Mouse (Mus musculus): ENCODE data around the gene Nprl2. TPM values are rescaled to one million over a fixed set of nuclear protein-coding genes. Genes with fewer than 3 reads are reported as not detected.
A peak's percentile ranks its signal among the peaks of the same experiment; 100 is the strongest.

The Nprl2 gene
- polyA plus RNA-seq, 1 experiment from 2014 or later, result 74.9 TPM

- WGBS, result 78% methylated on average over 14 of the region's 14 CpGs
Observed at GRCm38 (mm10) chr9:107510384-107511100, 31.5 kb upstream of the Nprl2 start.

GRCm38 (mm10) chr9:107511436-107511835, 30.6 kb upstream of the Nprl2 start:
- Histone ChIP-seq H3K4me3 (ENCODE audit: low read depth, low read length) (no peak overlapping the region), H3K9ac (replicated peaks; ENCODE audit: low read depth, low read length) (no peak overlapping the region), H3K9me3 (ENCODE audit: control insufficient read depth, low read length) (no peaks in the 10 kb centered on the region), H3K27me3 (ENCODE audit: control insufficient read depth, insufficient read depth, low read length) (no peaks in the 10 kb centered on the region), H3K4me2 (ENCODE audit: low read depth, low read length) (no peak overlapping the region), H3K4me1 (ENCODE audit: control insufficient read depth, insufficient read depth, low read length) (peaks cover 56% of the 10 kb centered on the region), H3K36me3 (ENCODE audit: control insufficient read depth, insufficient read depth, low read length) (0 out of 2 replicates have a peak, but pooled peaks cover 3% of the 10 kb centered on the region), H3K27ac (ENCODE audit: low read depth, low read length) (peak overlapping the region; percentile 71)
- no peak for ATAC-seq (ENCODE audit: low read depth)
- WGBS, result 31% methylated on average over 8 of the region's 8 CpGs

More at GRCm38 (mm10) chr9:107510384-107511100, 31.5 kb upstream of the Nprl2 start:
- H3K4me2 ChIP-seq (ENCODE audit: low read depth, low read length), result no peak overlapping the region
- no peaks in the 10 kb centered on the region for H3K9me3 ChIP-seq (ENCODE audit: control insufficient read depth, low read length)
- H3K9ac ChIP-seq (replicated peaks; ENCODE audit: low read depth, low read length), result no peak overlapping the region
- H3K36me3 ChIP-seq (ENCODE audit: control insufficient read depth, insufficient read depth, low read length), result 0 out of 2 replicates have a peak, but pooled peaks cover 3% of the 10 kb centered on the region
- peak overlapping the region; percentile 71 for H3K27ac ChIP-seq (ENCODE audit: low read depth, low read length)
- peaks cover 65% of the 10 kb centered on the region for H3K4me1 ChIP-seq (ENCODE audit: control insufficient read depth, insufficient read depth, low read length)
- ATAC-seq (ENCODE audit: low read depth), result no peak
- H3K4me3 ChIP-seq (ENCODE audit: low read depth, low read length), result no peak overlapping the region
- H3K27me3 ChIP-seq (ENCODE audit: control insufficient read depth, insufficient read depth, low read length), result no peaks in the 10 kb centered on the region

- 49% methylated on average over 16 of the region's 16 CpGs for WGBS
- H3K9me3 ChIP-seq (ENCODE audit: control insufficient read depth, low read length), result no peaks in the 10 kb centered on the region
- no peak overlapping the region for H3K4me3 ChIP-seq (ENCODE audit: low read depth, low read length)
- no peak overlapping the region for H3K9ac ChIP-seq (replicated peaks; ENCODE audit: low read depth, low read length)
- no peaks in the 10 kb centered on the region for H3K27me3 ChIP-seq (ENCODE audit: control insufficient read depth, insufficient read depth, low read length)
- no peak overlapping the region for H3K4me2 ChIP-seq (ENCODE audit: low read depth, low read length)
- no peak for ATAC-seq (ENCODE audit: low read depth)
- peak overlapping the region; percentile 71 for H3K27ac ChIP-seq (ENCODE audit: low read depth, low read length)
- H3K36me3 ChIP-seq (ENCODE audit: control insufficient read depth, insufficient read depth, low read length), result 0 out of 2 replicates have a peak, but pooled peaks cover 3% of the 10 kb centered on the region
- peaks cover 47% of the 10 kb centered on the region for H3K4me1 ChIP-seq (ENCODE audit: control insufficient read depth, insufficient read depth, low read length)
Observed at GRCm38 (mm10) chr9:107512326-107512725, 29.7 kb upstream of the Nprl2 start.

GRCm38 (mm10) chr9:107514303-107514955, 27.6 kb upstream of the Nprl2 start:
- H3K4me1 ChIP-seq (ENCODE audit: control insufficient read depth, insufficient read depth, low read length), result peaks cover 29% of the 10 kb centered on the region
- ATAC-seq (ENCODE audit: low read depth), result peak; percentile 54
- H3K27me3 ChIP-seq (ENCODE audit: control insufficient read depth, insufficient read depth, low read length), result no peaks in the 10 kb centered on the region
- no peak overlapping the region for H3K4me3 ChIP-seq (ENCODE audit: low read depth, low read length)
- no peak overlapping the region for H3K4me2 ChIP-seq (ENCODE audit: low read depth, low read length)
- 0 out of 2 replicates have a peak, but pooled peaks cover 5% of the 10 kb centered on the region for H3K36me3 ChIP-seq (ENCODE audit: control insufficient read depth, insufficient read depth, low read length)
- H3K9ac ChIP-seq (replicated peaks; ENCODE audit: low read depth, low read length), result no peak overlapping the region
- WGBS, result 24% methylated on average over 14 of the region's 14 CpGs
- H3K9me3 ChIP-seq (ENCODE audit: control insufficient read depth, low read length), result no peaks in the 10 kb centered on the region
- no peak overlapping the region for H3K27ac ChIP-seq (ENCODE audit: low read depth, low read length)

GRCm38 (mm10) chr9:107520331-107520730, 21.7 kb upstream of the Nprl2 start:
- no peak overlapping the region for H3K9ac ChIP-seq (replicated peaks; ENCODE audit: low read depth, low read length)
- no peaks in the 10 kb centered on the region for H3K9me3 ChIP-seq (ENCODE audit: control insufficient read depth, low read length)
- no peak for ATAC-seq (ENCODE audit: low read depth)
- H3K4me3 ChIP-seq (ENCODE audit: low read depth, low read length), result no peak overlapping the region
- WGBS, result 33% methylated on average over 6 of the region's 6 CpGs
- peaks cover 7% of the 10 kb centered on the region for H3K27me3 ChIP-seq (ENCODE audit: control insufficient read depth, insufficient read depth, low read length)
- H3K27ac ChIP-seq (ENCODE audit: low read depth, low read length), result no peak overlapping the region
- 0 out of 2 replicates have a peak, but pooled peaks cover 3% of the 10 kb centered on the region for H3K36me3 ChIP-seq (ENCODE audit: control insufficient read depth, insufficient read depth, low read length)
- H3K4me1 ChIP-seq (ENCODE audit: control insufficient read depth, insufficient read depth, low read length), result peaks cover 7% of the 10 kb centered on the region
- no peak overlapping the region for H3K4me2 ChIP-seq (ENCODE audit: low read depth, low read length)

GRCm38 (mm10) chr9:107521190-107521589, 20.8 kb upstream of the Nprl2 start:
- Histone ChIP-seq H3K4me3 (ENCODE audit: low read depth, low read length) (no peak overlapping the region), H3K36me3 (ENCODE audit: control insufficient read depth, insufficient read depth, low read length) (0 out of 2 replicates have a peak, but pooled peaks cover 3% of the 10 kb centered on the region), H3K9me3 (ENCODE audit: control insufficient read depth, low read length) (no peaks in the 10 kb centered on the region), H3K27me3 (ENCODE audit: control insufficient read depth, insufficient read depth, low read length) (peaks cover 15% of the 10 kb centered on the region), H3K27ac (ENCODE audit: low read depth, low read length) (no peak overlapping the region), H3K9ac (replicated peaks; ENCODE audit: low read depth, low read length) (no peak overlapping the region), H3K4me1 (ENCODE audit: control insufficient read depth, insufficient read depth, low read length) (peaks cover 7% of the 10 kb centered on the region), H3K4me2 (ENCODE audit: low read depth, low read length) (no peak overlapping the region)
- no peak for ATAC-seq (ENCODE audit: low read depth)
- 60% methylated on average over 5 of the region's 5 CpGs for WGBS

GRCm38 (mm10) chr9:107521711-107522399, 20.2 kb upstream of the Nprl2 start:
- no peak overlapping the region for H3K4me3 ChIP-seq (ENCODE audit: low read depth, low read length)
- H3K9me3 ChIP-seq (ENCODE audit: control insufficient read depth, low read length), result no peaks in the 10 kb centered on the region
- WGBS, result 22% methylated on average over 23 of the region's 25 CpGs
- peak; percentile 31; the same call in 1 of the 2 replicates for ATAC-seq (ENCODE audit: low read depth)
- no peak overlapping the region for H3K27ac ChIP-seq (ENCODE audit: low read depth, low read length)
- no peak overlapping the region for H3K4me2 ChIP-seq (ENCODE audit: low read depth, low read length)
- 0 out of 2 replicates have a peak overlapping the region, but pooled peaks have one; percentile 34 for H3K9ac ChIP-seq (replicated peaks; ENCODE audit: low read depth, low read length)
- peaks cover 15% of the 10 kb centered on the region for H3K27me3 ChIP-seq (ENCODE audit: control insufficient read depth, insufficient read depth, low read length)
- H3K36me3 ChIP-seq (ENCODE audit: control insufficient read depth, insufficient read depth, low read length), result 0 out of 2 replicates have a peak, but pooled peaks cover 3% of the 10 kb centered on the region
- H3K4me1 ChIP-seq (ENCODE audit: control insufficient read depth, insufficient read depth, low read length), result peaks cover 7% of the 10 kb centered on the region

GRCm38 (mm10) chr9:107522400-107522711, 19.7 kb upstream of the Nprl2 start:
- Histone ChIP-seq H3K4me2 (ENCODE audit: low read depth, low read length) (no peak overlapping the region), H3K4me3 (ENCODE audit: low read depth, low read length) (no peak overlapping the region), H3K9ac (replicated peaks; ENCODE audit: low read depth, low read length) (0 out of 2 replicates have a peak overlapping the region, but pooled peaks have one; percentile 34), H3K27ac (ENCODE audit: low read depth, low read length) (no peak overlapping the region), H3K27me3 (ENCODE audit: control insufficient read depth, insufficient read depth, low read length) (peaks cover 15% of the 10 kb centered on the region), H3K9me3 (ENCODE audit: control insufficient read depth, low read length) (no peaks in the 10 kb centered on the region), H3K4me1 (ENCODE audit: control insufficient read depth, insufficient read depth, low read length) (peaks cover 7% of the 10 kb centered on the region), H3K36me3 (ENCODE audit: control insufficient read depth, insufficient read depth, low read length) (peaks cover 3% of the 10 kb centered on the region; the same call in 1 of the 2 replicates)
- ATAC-seq (ENCODE audit: low read depth), result 0 out of 2 replicates have a peak, but pooled peaks have one; percentile 3
- 28% methylated on average over 2 of the region's 2 CpGs for WGBS

Measured in neural tube, embryonic 14.5 days (tissue).